Mouse (Mus musculus) embryonic fibroblast, embryonic 13.5 days (primary cell): ENCODE results near the gene Mtcl1. TPM values are rescaled to one million over a fixed set of nuclear protein-coding genes. Genes with fewer than 3 reads are reported as not detected.
A peak's percentile ranks its signal among the peaks of the same experiment; 100 is the strongest.

Experiments
- H3K27ac ChIP-seq: 2 replicates; pipeline ENCODE4 v1.5.1; 2012; ENCODE audit warnings: low read length, control low read depth, inconsistent platforms; ENCODE audit not compliant: insufficient read depth
- H3K4me1 ChIP-seq: 2 replicates; pipeline ENCODE4 v1.6.1; 2011; ENCODE audit warnings: low read length; ENCODE audit not compliant: control insufficient read depth, insufficient read depth
- H3K4me3 ChIP-seq: 2 replicates; pipeline ENCODE4 v1.5.1; 2011; ENCODE audit warnings: mild to moderate bottlenecking, control low read depth, low read length; ENCODE audit not compliant: insufficient read depth
- CTCF ChIP-seq: IDR thresholded peaks from 2 replicates; pipeline ENCODE4 v1.5.1; 2011; ENCODE audit warnings: mild to moderate bottlenecking, control low read depth, low read length, moderate library complexity, borderline replicate concordance; ENCODE audit not compliant: insufficient read depth
- POLR2A ChIP-seq: IDR thresholded peaks from 2 replicates; pipeline ENCODE4 v1.6.1; 2011; ENCODE audit warnings: low read depth, mild to moderate bottlenecking, control low read depth, low read length, moderate library complexity
- polyA plus RNA-seq: library from polyadenylated mRNA; stranded (reverse); fragments of >200 nt; gene quantifications from 2 replicates; pipeline ENCODE4 v1.2.4, GENCODE M21; 2011; ENCODE audit warnings: low read depth; ENCODE audit not compliant: missing spikeins, insufficient read length

Gene Mtcl1
- polyA plus RNA-seq, 1 experiment: 5.2 TPM

DNA sequence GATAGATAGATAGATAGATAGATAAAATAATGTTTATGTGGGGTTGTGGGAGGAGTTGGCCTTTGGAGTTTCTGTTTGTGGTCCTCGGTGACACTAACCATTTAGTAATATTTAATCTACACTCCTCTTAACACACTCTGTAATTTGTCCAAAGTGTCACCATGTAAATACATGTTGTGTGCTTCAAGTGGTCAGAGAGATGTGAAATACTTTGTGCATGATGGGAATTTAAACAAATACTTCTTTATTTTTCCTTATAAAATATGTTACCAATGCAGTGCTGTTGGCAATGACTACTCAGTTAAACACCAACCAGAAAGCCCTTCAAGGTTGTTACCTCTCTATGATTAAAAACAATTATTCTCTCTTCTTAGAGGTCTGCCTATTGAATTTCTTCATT is 83.9 kb downstream of the Mtcl1 start:
- TF ChIP-seq POLR2A: no peak
- TF ChIP-seq CTCF: no peak
- H3K4me3 ChIP-seq: no peak overlapping the region
- peaks cover 6% of the 10 kb centered on the region; the same call in 1 of the 2 replicates for H3K4me1 ChIP-seq
- H3K27ac ChIP-seq: no peak overlapping the region

DNA sequence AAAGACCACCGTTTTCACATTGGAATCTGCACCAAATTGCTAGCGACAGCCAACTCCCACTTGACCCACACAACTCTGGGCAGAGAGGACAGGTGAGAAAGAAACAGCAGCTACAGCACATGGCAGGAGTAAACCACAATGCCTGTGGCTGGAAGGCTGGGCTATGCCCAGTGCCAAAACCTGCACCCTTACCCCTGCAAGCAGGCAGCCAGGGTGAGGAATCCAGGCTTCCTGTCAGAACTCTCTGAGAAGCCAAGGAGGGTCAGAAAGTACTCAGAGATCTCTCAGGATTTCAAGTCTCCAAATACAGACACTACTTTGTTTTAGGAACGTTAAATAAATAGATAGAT is 84.3 kb downstream of the Mtcl1 start:
- peak overlapping the region; percentile 75 for H3K27ac ChIP-seq
- TF ChIP-seq CTCF (no peak), POLR2A (no peak)
- peak overlapping the region; percentile 13; the same call in 1 of the 2 replicates for H3K4me3 ChIP-seq
- H3K4me1 ChIP-seq: peaks cover 6% of the 10 kb centered on the region; the same call in 1 of the 2 replicates

DNA sequence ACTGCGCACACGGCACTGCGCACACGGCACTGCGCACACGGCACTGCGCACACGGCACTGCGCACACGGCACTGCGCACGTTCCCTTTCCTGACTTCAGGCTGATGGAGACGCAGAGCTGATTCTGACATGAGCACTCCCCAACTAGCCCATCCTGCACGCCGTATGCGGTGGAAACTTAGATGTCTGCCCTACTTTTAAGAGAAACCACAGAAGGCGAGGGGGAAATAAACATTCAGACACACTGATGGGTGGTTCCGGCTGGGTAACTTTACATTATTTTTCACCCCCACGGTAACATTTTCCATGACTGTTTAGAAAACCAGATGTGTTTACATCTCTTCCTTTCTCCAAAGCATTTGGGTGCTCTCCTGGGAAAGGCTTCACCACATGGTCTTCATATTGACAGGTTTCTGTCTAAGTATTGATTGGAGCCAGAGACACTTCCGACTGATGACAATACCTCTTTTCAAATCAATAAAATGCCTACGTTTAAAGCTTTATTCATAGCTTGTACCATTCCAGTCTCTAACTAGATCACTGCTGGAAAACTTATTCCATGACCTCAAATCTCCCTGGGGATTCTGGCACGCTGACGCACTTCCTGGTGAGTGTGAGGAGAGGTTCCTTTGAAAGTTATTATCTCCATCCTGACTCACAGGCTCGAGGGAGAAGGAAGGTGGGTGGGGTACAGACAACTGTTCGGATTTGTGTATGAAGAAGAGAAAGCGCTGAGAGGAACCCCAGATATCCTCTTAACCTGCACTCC is 84.8 kb downstream of the Mtcl1 start:
- H3K4me3 ChIP-seq: peak overlapping the region; percentile 13; the same call in 1 of the 2 replicates
- H3K27ac ChIP-seq: peak overlapping the region; percentile 75
- peaks cover 6% of the 10 kb centered on the region; the same call in 1 of the 2 replicates for H3K4me1 ChIP-seq
- no peak for TF ChIP-seq POLR2A
- no peak for TF ChIP-seq CTCF

DNA sequence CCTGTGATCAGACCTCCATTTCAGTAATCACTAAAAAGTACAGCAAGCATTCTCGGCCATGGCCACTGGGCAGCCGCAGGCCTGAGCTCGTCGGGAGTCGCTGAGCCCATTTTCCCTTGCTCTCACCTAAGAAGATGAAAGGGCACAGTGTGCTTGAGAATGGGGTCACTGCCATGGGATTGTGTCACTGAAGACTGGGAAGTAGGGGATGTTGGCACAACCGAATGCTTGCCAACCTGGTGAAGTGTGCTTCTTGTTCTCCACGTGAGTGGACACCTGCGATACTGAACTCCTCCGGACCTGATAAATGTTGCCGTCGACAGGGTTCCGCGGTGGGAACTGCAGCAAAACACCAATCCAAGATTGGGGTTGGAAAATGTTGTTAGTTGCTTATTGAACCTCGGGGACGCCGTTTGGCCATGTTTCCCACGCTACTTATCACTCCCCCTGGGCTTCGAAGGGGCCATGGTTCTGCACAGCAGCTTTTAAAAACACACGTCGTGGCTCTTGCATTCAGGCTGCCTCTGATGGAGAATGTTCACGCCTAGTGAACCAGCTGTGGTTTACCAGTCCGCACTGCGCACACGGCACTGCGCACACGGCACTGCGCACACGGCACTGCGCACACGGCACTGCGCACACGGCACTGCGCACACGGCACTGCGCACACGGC is 85.6 kb downstream of the Mtcl1 start:
- Histone ChIP-seq H3K4me1 (peaks cover 6% of the 10 kb centered on the region; the same call in 1 of the 2 replicates), H3K27ac (peak overlapping the region; percentile 63; the same call in 1 of the 2 replicates), H3K4me3 (no peak overlapping the region)
- no peak for TF ChIP-seq POLR2A
- no peak for TF ChIP-seq CTCF

DNA sequence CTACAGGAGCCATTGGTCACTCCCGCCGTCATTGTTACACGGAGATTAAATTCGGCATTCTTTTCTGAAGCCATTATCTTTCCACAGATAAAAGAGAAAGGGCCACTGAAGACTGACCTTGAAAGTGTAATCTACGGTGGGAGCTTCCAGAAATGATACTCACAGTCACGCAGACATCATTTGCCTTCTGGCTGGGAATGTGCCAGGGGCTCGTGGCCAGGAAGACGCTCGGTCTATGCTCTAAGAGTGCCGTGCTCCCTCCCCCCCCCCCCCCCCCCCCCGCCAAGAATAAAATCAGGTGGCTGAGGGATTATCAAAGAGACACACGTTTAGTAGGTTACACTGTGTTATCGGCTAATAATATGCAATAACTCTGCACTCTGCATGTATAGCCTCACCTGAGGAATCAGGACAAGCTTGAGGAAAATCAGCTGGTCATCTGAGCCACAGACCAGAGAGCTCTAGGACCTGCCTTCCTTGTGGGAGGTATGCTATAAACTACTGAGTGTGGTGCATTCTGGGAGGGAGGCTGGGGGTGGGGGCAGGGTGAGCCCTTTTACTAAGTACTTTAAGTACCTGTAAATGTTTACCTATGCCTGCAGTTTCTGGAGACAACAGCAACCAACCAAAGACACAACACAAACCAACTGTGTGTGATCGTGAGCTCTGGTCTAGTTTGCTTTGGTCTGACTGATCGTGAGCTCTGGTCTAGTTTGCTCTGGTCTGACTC is 87.1 kb downstream of the Mtcl1 start:
- H3K27ac ChIP-seq: no peak overlapping the region
- TF ChIP-seq CTCF (no peak), POLR2A (no peak)
- no peak overlapping the region for H3K4me3 ChIP-seq
- peaks cover 6% of the 10 kb centered on the region; the same call in 1 of the 2 replicates for H3K4me1 ChIP-seq

DNA sequence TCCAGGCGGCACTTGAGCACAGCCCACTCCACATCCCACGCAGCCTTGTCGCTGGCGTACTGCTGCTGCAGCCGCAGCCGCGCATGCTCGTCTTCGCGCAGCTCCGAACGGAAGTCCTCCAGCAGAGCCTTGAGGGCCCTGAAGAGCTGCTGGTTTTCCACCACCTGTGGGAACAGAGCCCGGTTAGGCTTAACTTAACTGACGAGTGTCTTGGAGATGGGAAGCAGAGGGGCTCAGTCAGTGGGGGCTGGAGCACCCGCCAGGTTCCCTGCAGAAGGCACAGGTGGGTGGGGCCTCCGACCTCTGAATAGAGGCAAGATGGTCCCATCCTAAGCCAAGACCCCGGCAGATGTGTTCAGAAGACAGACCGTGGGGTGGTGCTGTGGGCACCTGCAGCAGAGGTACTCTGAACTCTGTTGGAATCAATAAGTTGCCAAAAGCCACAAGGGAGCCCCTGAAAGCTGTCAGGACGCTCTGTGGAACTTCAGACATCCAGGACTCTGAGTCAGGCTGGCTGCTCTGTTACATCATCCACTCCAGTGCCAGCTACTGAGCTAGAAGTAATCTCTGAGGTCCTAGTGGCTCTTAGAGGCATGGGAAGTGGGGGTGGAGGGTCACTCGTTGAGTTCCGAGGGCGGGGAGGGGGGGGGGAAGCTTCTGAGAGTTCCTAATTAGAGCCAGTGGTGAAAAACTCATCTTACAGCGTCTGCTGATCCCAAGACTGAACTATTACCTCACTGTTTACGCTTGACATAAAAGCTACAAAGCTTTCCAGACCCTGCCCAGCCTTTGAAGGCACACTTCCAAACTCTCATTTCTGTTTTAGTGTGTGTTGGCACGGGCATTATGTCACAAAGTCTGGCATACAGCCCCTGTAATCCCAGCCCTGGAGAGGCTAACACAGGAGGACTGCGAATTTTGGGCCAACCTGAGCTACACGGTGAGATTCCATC is 91.2 kb downstream of the Mtcl1 start:
- TF ChIP-seq CTCF (no peak), POLR2A (no peak)
- no peak overlapping the region for H3K4me3 ChIP-seq

DNA sequence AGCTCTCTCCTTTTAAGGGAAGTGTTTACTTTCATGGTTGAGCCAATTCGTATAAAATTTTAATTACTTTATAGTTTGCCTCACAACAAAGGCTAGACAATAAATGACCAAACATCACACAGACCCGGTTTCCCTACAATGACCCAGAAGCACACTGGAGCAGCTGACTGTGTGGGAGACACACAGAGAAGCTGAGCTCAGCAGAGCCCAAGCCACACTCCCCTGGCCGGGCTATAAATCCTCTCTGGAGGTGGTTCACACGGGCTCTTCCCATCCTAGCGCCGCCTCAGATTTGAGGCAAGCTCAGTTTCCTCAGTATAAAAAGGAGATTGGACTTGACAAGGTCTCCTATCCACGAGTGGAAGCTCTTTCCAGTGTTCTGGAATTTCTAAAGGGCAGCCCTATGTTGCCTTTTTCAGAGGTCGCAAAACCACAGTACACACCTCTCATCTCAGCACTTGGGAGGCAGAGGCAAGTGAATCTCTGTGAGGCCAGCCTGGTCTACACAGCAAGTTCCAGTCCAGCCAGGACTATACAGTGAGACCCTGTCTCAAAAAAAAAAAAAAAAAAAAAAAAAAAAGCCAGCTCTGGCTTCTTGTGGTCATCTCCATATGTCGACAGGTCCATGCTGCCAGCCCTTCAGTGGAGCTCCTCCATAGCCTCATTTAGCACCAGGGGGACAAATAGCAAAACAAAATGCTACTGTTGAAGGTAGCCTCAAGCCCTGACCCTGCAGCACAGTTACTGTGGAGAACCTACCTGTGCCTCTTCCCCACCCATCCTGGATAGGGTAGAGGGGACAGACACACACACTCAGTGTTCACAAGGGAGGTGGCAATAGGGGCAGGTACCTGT is 92.2 kb downstream of the Mtcl1 start:
- no peak for TF ChIP-seq POLR2A
- TF ChIP-seq CTCF: no peak
- no peak overlapping the region for H3K4me3 ChIP-seq

More for the DNA sequence above, 91.2 kb downstream of the Mtcl1 start:
- 0 out of 2 replicates have a peak, but pooled peaks cover 2% of the 10 kb centered on the region for H3K4me1 ChIP-seq
- 0 out of 2 replicates have a peak overlapping the region, but pooled peaks have one; percentile 5 for H3K27ac ChIP-seq

DNA sequence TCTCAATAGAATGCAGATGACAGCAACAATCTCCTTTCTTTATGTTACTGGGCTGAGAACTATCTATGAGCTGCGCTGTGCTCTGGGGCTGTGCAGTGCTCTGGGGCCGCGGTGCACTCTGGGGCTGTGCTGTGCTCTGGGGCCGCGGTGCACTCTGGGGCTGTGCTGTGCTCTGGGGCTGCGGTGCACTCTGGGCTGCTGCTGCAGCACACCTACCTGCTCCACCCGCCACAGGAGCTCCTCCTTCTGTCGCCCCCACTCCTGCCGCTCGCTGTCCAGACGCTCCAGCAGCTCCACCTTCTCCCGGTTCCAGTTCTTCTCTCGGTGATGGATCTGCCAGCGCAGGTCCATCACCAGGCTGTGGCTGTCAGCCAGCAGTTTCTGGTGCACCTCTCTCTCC is 95.6 kb downstream of the Mtcl1 start:
- TF ChIP-seq CTCF (no peak), POLR2A (no peak)
- Histone ChIP-seq H3K4me1 (peaks cover 23% of the 10 kb centered on the region), H3K27ac (no peak overlapping the region), H3K4me3 (no peak overlapping the region)

More for the DNA sequence above, 92.2 kb downstream of the Mtcl1 start:
- peaks cover 6% of the 10 kb centered on the region; the same call in 1 of the 2 replicates for H3K4me1 ChIP-seq
- no peak overlapping the region for H3K27ac ChIP-seq
